Mouse (Mus musculus) limb, embryonic 13.5 days (tissue): ENCODE measurements around the gene Gm20388. TPM values are rescaled to one million over a fixed set of nuclear protein-coding genes. Genes with fewer than 3 reads are reported as not detected.
A peak's percentile ranks its signal among the peaks of the same experiment; 100 is the strongest.

Experiments
- ATAC-seq: fragments of 200-750 bp; cut with Nextera tagmentation; 2 replicates; pipeline ENCODE4 v1.8.0; 2017; ENCODE audit warnings: low read depth, moderate number of reproducible peaks, moderate TSS enrichment; ENCODE audit not compliant: low FRiP score
- H3K27ac ChIP-seq: fragments of 300-500 bp; sonication (generic); 2 replicates; pipeline ENCODE4 v1.5.1; 2015; ENCODE audit warnings: inconsistent platforms, mild to moderate bottlenecking, moderate library complexity
- H3K27me3 ChIP-seq: fragments of 300-500 bp; sonication (generic); 2 replicates; pipeline ENCODE4 v1.6.1; 2015; ENCODE audit warnings: mild to moderate bottlenecking, inconsistent platforms
- H3K36me3 ChIP-seq: fragments of 300-500 bp; sonication (generic); 2 replicates; pipeline ENCODE4 v1.6.1; 2015; ENCODE audit warnings: inconsistent platforms, mild to moderate bottlenecking, moderate library complexity
- H3K4me1 ChIP-seq: fragments of 300-500 bp; sonication (generic); 2 replicates; pipeline ENCODE4 v1.6.1; 2015; ENCODE audit warnings: inconsistent platforms
- H3K4me2 ChIP-seq: fragments of 300-500 bp; sonication (generic); replicated peaks from 2 replicates; pipeline ENCODE4 v1.6.1; 2015; ENCODE audit warnings: inconsistent platforms, mild to moderate bottlenecking, moderate library complexity
- H3K4me3 ChIP-seq: fragments of 300-500 bp; sonication (generic); 2 replicates; pipeline ENCODE4 v1.5.1; 2015; ENCODE audit warnings: moderate library complexity, mild to moderate bottlenecking, inconsistent platforms
- H3K9ac ChIP-seq: fragments of 300-500 bp; sonication (generic); 2 replicates; pipeline ENCODE4 v1.6.1; 2015; ENCODE audit warnings: mild to moderate bottlenecking, inconsistent platforms
- H3K9me3 ChIP-seq: fragments of 300-500 bp; sonication (generic); 2 replicates; pipeline ENCODE4 v1.6.1; 2016; ENCODE audit warnings: inconsistent platforms
- WGBS: fragments of 180-500 bp; shearing (Covaris S2); methylation state at CpG from one replicate; pipeline ENCODE4 v1.1.7; 2015; 5-methylcytosine and 5-hydroxymethylcytosine counted together
- polyA plus RNA-seq: library from polyadenylated mRNA; unstranded; fragments of >200 nt; fragmentation: Nextera tagmentation; extraction: Ambion mirVana; gene quantifications from 2 replicates; pipeline ENCODE4 v1.2.1, GENCODE M21; 2015

The Gm20388 gene
- polyA plus RNA-seq, 1 experiment from 2014 or later = 7.1 TPM

GRCm38 (mm10) chr8:120580336-120581000 lies 669.8 kb downstream of the Gm20388 start:
- H3K36me3 ChIP-seq = peaks cover 94% of the 10 kb centered on the region
- H3K4me2 ChIP-seq = no peak overlapping the region
- no peak overlapping the region for H3K4me3 ChIP-seq
- peak overlapping the region; percentile 43; the same call in 1 of the 2 replicates for H3K9ac ChIP-seq
- no peaks in the 10 kb centered on the region for H3K4me1 ChIP-seq
- no peaks in the 10 kb centered on the region for H3K9me3 ChIP-seq
- ATAC-seq = no peak
- no peak overlapping the region for H3K27ac ChIP-seq
- WGBS = 89% methylated on average over 8 of the region's 8 CpGs
- no peaks in the 10 kb centered on the region for H3K27me3 ChIP-seq

GRCm38 (mm10) chr8:120581329-120581728 lies 670.7 kb downstream of the Gm20388 start:
- Histone ChIP-seq H3K36me3 (peaks cover 91% of the 10 kb centered on the region), H3K27me3 (no peaks in the 10 kb centered on the region), H3K4me3 (no peak overlapping the region), H3K9ac (no peak overlapping the region), H3K4me2 (no peak overlapping the region), H3K4me1 (no peaks in the 10 kb centered on the region), H3K9me3 (no peaks in the 10 kb centered on the region), H3K27ac (no peak overlapping the region)
- no peak for ATAC-seq
- 91% methylated on average over 12 of the region's 12 CpGs for WGBS

- Histone ChIP-seq H3K4me1 (no peaks in the 10 kb centered on the region), H3K9ac (no peak overlapping the region), H3K9me3 (no peaks in the 10 kb centered on the region), H3K27ac (no peak overlapping the region), H3K4me2 (no peak overlapping the region), H3K4me3 (no peak overlapping the region), H3K36me3 (peaks cover 90% of the 10 kb centered on the region), H3K27me3 (no peaks in the 10 kb centered on the region)
- 88% methylated on average over 8 of the region's 8 CpGs for WGBS
- ATAC-seq = no peak
Measured at GRCm38 (mm10) chr8:120581811-120582210, 671.2 kb downstream of the Gm20388 start.

GRCm38 (mm10) chr8:120585521-120585920 lies 674.9 kb downstream of the Gm20388 start:
- Histone ChIP-seq H3K9ac (no peak overlapping the region), H3K4me3 (no peak overlapping the region), H3K9me3 (no peaks in the 10 kb centered on the region), H3K4me1 (peaks cover 22% of the 10 kb centered on the region), H3K27ac (no peak overlapping the region), H3K4me2 (no peak overlapping the region), H3K27me3 (no peaks in the 10 kb centered on the region), H3K36me3 (peaks cover 56% of the 10 kb centered on the region)
- WGBS = 90% methylated on average over 10 of the region's 10 CpGs
- no peak for ATAC-seq

GRCm38 (mm10) chr8:120588908-120589771 lies 678.5 kb downstream of the Gm20388 start, which contains the start of gene Gins2:
TSS of gene Gins2 (minus strand) at chr8:120589304.
- no peaks in the 10 kb centered on the region for H3K9me3 ChIP-seq
- H3K4me3 ChIP-seq = peak within 1 kb of the TSS; percentile 77
- ATAC-seq = peak; percentile 99
- peaks cover 22% of the 10 kb centered on the region for H3K4me1 ChIP-seq
- H3K27me3 ChIP-seq = no peaks in the 10 kb centered on the region
- peaks cover 25% of the 10 kb centered on the region for H3K36me3 ChIP-seq
- peak within 1 kb of the TSS; percentile 84 for H3K9ac ChIP-seq
- H3K27ac ChIP-seq = peak within 1 kb of the TSS; percentile 73; the same call in 1 of the 2 replicates
- H3K4me2 ChIP-seq = peak within 1 kb of the TSS; percentile 88
- under 1% methylated on average over 67 of the region's 67 CpGs for WGBS

GRCm38 (mm10) chr8:120589921-120590320 lies 679.3 kb downstream of the Gm20388 start:
- 63% methylated on average over 2 of the region's 2 CpGs for WGBS
- Histone ChIP-seq H3K36me3 (peaks cover 18% of the 10 kb centered on the region), H3K4me3 (peak overlapping the region; percentile 51), H3K27me3 (no peaks in the 10 kb centered on the region), H3K4me1 (peaks cover 22% of the 10 kb centered on the region), H3K4me2 (peak overlapping the region; percentile 66), H3K27ac (peak overlapping the region; percentile 3; the same call in 1 of the 2 replicates), H3K9me3 (no peaks in the 10 kb centered on the region), H3K9ac (peak overlapping the region; percentile 55; the same call in 1 of the 2 replicates)
- ATAC-seq = no peak

- 0 out of 2 replicates have a peak, but pooled peaks cover 3% of the 10 kb centered on the region for H3K36me3 ChIP-seq
- ATAC-seq = no peak
- 76% methylated on average over 10 of the region's 10 CpGs for WGBS
Measured at GRCm38 (mm10) chr8:120591587-120592292, 681.1 kb downstream of the Gm20388 start.

GRCm38 (mm10) chr8:120594571-120594970 lies 683.9 kb downstream of the Gm20388 start:
- Histone ChIP-seq H3K4me1 (peaks cover 14% of the 10 kb centered on the region), H3K4me3 (no peak overlapping the region), H3K36me3 (no peaks in the 10 kb centered on the region), H3K9me3 (no peaks in the 10 kb centered on the region), H3K27me3 (no peaks in the 10 kb centered on the region), H3K4me2 (no peak overlapping the region), H3K27ac (no peak overlapping the region), H3K9ac (no peak overlapping the region)
- WGBS = 92% methylated on average over 5 of the region's 5 CpGs
- no peak for ATAC-seq

More at GRCm38 (mm10) chr8:120591587-120592292, 681.1 kb downstream of the Gm20388 start:
- Histone ChIP-seq H3K27ac (no peak overlapping the region), H3K9me3 (no peaks in the 10 kb centered on the region), H3K4me2 (no peak overlapping the region), H3K9ac (no peak overlapping the region), H3K4me1 (peaks cover 22% of the 10 kb centered on the region), H3K27me3 (no peaks in the 10 kb centered on the region), H3K4me3 (no peak overlapping the region)

- Histone ChIP-seq H3K9ac (no peak overlapping the region), H3K27me3 (no peaks in the 10 kb centered on the region), H3K27ac (no peak overlapping the region), H3K4me2 (no peak overlapping the region), H3K4me3 (no peak overlapping the region), H3K9me3 (no peaks in the 10 kb centered on the region), H3K36me3 (no peaks in the 10 kb centered on the region), H3K4me1 (peaks cover 8% of the 10 kb centered on the region)
- ATAC-seq = no peak
- 14% methylated on average over 5 of the region's 5 CpGs for whole genome bisulfite sequencing
Measured at GRCm38 (mm10) chr8:120595963-120596362, 685.3 kb downstream of the Gm20388 start.

GRCm38 (mm10) chr8:120598579-120598978 lies 687.9 kb downstream of the Gm20388 start:
- H3K9ac ChIP-seq = peak overlapping the region; percentile 53; the same call in 1 of the 2 replicates
- H3K36me3 ChIP-seq = no peaks in the 10 kb centered on the region
- WGBS = 20% methylated on average over 24 of the region's 24 CpGs
- no peaks in the 10 kb centered on the region for H3K9me3 ChIP-seq
- peak; percentile 62 for ATAC-seq
- H3K27me3 ChIP-seq = no peaks in the 10 kb centered on the region
- H3K27ac ChIP-seq = 0 out of 2 replicates have a peak overlapping the region, but pooled peaks have one; percentile 44
- H3K4me1 ChIP-seq = peaks cover 17% of the 10 kb centered on the region
- H3K4me2 ChIP-seq = peak overlapping the region; percentile 50
- peak overlapping the region; percentile 10; the same call in 1 of the 2 replicates for H3K4me3 ChIP-seq

GRCm38 (mm10) chr8:120599504-120599903 lies 688.9 kb downstream of the Gm20388 start:
- WGBS = 51% methylated on average over 7 of the region's 7 CpGs
- no peaks in the 10 kb centered on the region for H3K27me3 ChIP-seq
- ATAC-seq = no peak

More at GRCm38 (mm10) chr8:120599504-120599903, 688.9 kb downstream of the Gm20388 start:
- H3K4me3 ChIP-seq = no peak overlapping the region
- H3K9me3 ChIP-seq = no peaks in the 10 kb centered on the region
- peaks cover 17% of the 10 kb centered on the region for H3K4me1 ChIP-seq
- no peak overlapping the region for H3K9ac ChIP-seq
- H3K36me3 ChIP-seq = no peaks in the 10 kb centered on the region
- H3K27ac ChIP-seq = no peak overlapping the region
- no peak overlapping the region for H3K4me2 ChIP-seq
